Mouse (Mus musculus): ENCODE measurements at regions not wholly inside any gene's neighbourhood (a gene's known extent, or its start where the extent isn't known, plus 50 kb on each side); places are given as distances from the start of the nearest gene placed in this dataset.

DNA sequence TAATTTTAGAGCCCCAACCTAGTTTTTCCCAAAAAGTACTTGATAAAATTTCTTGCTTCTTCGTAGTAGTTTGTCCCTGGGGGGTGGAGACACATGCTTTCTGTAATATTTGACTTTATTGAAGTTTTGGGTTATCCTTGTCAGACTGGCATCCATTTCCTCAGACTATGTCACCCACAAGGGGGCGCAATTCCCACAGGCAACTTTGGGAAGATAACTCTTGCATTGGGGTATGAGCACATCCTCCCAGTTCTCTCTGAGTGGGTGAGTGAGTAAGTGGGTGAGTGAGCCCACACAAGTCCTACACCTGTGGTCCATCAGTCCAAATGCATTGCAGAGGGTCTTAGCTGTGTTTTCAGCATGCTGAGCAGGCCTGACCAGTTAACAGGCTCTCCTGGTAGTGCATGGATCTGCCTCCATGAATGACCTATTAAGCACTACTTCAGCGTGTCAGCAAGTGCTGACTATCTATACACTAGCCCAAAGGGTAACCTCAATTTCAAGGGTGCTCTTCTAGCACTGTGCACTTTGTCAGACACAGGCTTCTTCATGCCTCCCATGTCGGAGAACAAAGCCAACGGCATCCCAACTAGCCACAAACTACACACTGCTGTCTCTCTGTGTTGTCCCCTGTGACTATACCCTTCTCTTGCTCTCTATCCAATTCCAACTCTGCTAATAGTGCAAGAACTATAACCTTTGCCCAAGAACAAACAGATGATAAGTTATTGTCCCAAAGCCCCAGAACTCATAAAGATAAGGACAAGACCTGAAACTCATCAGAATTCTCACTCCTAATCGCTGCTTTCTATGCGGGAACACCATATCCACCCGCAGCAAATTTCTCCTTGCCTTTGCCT, 275.6 kb upstream of the Tsc22d2 start:
- no peak overlapping the region for H3K4me2 ChIP-seq
- WGBS (ENCODE audit: insufficient replicate concordance): 69% methylated on average over 8 of the region's 8 CpGs
- ATAC-seq (replicated peaks; ENCODE audit: insufficient number of reproducible peaks, low FRiP score, low TSS enrichment): no peak
- H3K9me3 ChIP-seq (replicated peaks; ENCODE audit: control insufficient read depth, low read length): no peaks in the 10 kb centered on the region
- no peak overlapping the region for H3K9ac ChIP-seq (ENCODE audit: low read depth, low read length)
- H3K4me3 ChIP-seq (ENCODE audit: low read depth, low read length): no peak overlapping the region
- H3K27me3 ChIP-seq (ENCODE audit: control insufficient read depth, insufficient read depth, low read length): no peaks in the 10 kb centered on the region
- no peak overlapping the region for H3K27ac ChIP-seq (ENCODE audit: low read depth, low read length)
- H3K4me1 ChIP-seq (ENCODE audit: control insufficient read depth, insufficient read depth, low read length): no peaks in the 10 kb centered on the region
- H3K36me3 ChIP-seq (ENCODE audit: control insufficient read depth, insufficient read depth, low read length): no peaks in the 10 kb centered on the region

DNA sequence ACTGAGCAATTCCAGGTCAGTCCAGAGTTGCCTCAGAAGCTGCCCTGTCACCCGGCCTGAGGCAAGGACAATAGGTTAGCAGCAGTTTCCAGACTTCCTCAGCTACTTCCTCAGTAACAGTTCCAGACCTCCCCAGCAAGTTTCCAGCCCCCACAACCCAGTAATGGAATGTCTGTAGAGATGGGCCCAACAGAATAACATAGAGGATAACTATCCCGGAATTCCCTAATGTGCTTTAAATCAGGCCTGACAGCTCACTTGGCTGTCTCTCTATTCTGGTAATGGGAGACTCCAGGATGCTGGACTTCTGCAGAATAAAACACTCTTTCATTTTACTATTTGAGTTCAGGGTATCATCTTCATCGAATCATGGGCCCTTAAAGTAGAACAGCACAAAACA, 268.4 kb upstream of the Tsc22d2 start:
- Histone ChIP-seq H3K4me3 (ENCODE audit: low read depth, low read length) (no peak overlapping the region), H3K9ac (ENCODE audit: low read depth, low read length) (no peak overlapping the region), H3K4me2 (no peak overlapping the region), H3K27me3 (ENCODE audit: control insufficient read depth, insufficient read depth, low read length) (no peaks in the 10 kb centered on the region), H3K9me3 (replicated peaks; ENCODE audit: control insufficient read depth, low read length) (no peaks in the 10 kb centered on the region), H3K4me1 (ENCODE audit: control insufficient read depth, insufficient read depth, low read length) (no peaks in the 10 kb centered on the region), H3K27ac (ENCODE audit: low read depth, low read length) (no peak overlapping the region), H3K36me3 (ENCODE audit: control insufficient read depth, insufficient read depth, low read length) (no peaks in the 10 kb centered on the region)
- WGBS (ENCODE audit: insufficient replicate concordance): 48% methylated on average over 3 of the region's 3 CpGs
- no peak for ATAC-seq (replicated peaks; ENCODE audit: insufficient number of reproducible peaks, low FRiP score, low TSS enrichment)

DNA sequence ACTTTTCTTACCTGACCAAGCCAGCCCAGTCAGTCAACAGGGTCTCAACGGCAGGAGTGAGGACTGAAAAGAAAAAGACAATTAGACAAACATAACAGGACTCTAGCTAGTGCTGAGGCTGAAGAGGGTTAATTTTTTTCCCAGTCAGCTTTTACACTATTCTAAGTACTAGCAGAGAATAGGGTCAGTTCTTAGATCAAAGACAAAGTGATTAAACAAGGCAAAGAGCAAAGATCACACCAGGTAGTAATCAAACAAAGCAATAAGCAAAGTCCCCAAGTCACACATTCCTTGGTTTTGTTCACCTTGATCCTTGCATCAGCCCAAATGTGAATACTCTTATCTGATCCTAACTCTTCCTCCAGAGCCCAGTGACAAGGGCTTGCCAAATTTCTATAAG, 267.8 kb upstream of the Tsc22d2 start:
- 39% methylated on average over 1 of the region's 1 CpGs for WGBS (ENCODE audit: insufficient replicate concordance)
- Histone ChIP-seq H3K36me3 (ENCODE audit: control insufficient read depth, insufficient read depth, low read length) (no peaks in the 10 kb centered on the region), H3K27ac (ENCODE audit: low read depth, low read length) (no peak overlapping the region), H3K9me3 (replicated peaks; ENCODE audit: control insufficient read depth, low read length) (no peaks in the 10 kb centered on the region), H3K4me1 (ENCODE audit: control insufficient read depth, insufficient read depth, low read length) (no peaks in the 10 kb centered on the region), H3K9ac (ENCODE audit: low read depth, low read length) (no peak overlapping the region), H3K4me2 (no peak overlapping the region), H3K27me3 (ENCODE audit: control insufficient read depth, insufficient read depth, low read length) (no peaks in the 10 kb centered on the region), H3K4me3 (ENCODE audit: low read depth, low read length) (no peak overlapping the region)
- ATAC-seq (replicated peaks; ENCODE audit: insufficient number of reproducible peaks, low FRiP score, low TSS enrichment): no peak

DNA sequence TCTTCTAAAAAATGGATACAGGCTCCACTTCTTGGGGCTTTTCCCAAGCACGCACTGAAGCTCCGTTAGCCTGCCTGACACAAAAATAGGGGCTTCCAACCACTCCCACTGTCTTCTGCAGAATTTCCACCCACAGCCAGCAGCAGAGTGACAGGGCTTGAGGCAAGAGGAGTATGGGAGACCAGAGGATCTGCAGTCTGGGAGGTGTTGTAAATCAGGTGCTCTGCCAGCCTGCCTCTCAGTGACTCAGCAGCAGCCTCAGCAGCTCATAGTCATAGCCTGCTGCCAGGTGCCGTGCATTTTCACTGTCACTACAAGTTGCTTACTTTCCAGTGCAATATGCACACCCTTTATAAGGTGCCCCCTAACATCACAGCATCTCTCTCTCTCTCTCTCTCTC, 261.4 kb upstream of the Tsc22d2 start:
- Histone ChIP-seq H3K27me3 (ENCODE audit: control insufficient read depth, insufficient read depth, low read length) (no peaks in the 10 kb centered on the region), H3K4me3 (ENCODE audit: low read depth, low read length) (no peak overlapping the region), H3K27ac (ENCODE audit: low read depth, low read length) (no peak overlapping the region), H3K36me3 (ENCODE audit: control insufficient read depth, insufficient read depth, low read length) (no peaks in the 10 kb centered on the region), H3K4me2 (no peak overlapping the region), H3K9me3 (replicated peaks; ENCODE audit: control insufficient read depth, low read length) (no peaks in the 10 kb centered on the region; the same call in 1 of the 2 replicates), H3K9ac (ENCODE audit: low read depth, low read length) (no peak overlapping the region), H3K4me1 (ENCODE audit: control insufficient read depth, insufficient read depth, low read length) (no peaks in the 10 kb centered on the region)
- 74% methylated on average over 3 of the region's 3 CpGs for WGBS (ENCODE audit: insufficient replicate concordance)
- no peak for ATAC-seq (replicated peaks; ENCODE audit: insufficient number of reproducible peaks, low FRiP score, low TSS enrichment)

DNA sequence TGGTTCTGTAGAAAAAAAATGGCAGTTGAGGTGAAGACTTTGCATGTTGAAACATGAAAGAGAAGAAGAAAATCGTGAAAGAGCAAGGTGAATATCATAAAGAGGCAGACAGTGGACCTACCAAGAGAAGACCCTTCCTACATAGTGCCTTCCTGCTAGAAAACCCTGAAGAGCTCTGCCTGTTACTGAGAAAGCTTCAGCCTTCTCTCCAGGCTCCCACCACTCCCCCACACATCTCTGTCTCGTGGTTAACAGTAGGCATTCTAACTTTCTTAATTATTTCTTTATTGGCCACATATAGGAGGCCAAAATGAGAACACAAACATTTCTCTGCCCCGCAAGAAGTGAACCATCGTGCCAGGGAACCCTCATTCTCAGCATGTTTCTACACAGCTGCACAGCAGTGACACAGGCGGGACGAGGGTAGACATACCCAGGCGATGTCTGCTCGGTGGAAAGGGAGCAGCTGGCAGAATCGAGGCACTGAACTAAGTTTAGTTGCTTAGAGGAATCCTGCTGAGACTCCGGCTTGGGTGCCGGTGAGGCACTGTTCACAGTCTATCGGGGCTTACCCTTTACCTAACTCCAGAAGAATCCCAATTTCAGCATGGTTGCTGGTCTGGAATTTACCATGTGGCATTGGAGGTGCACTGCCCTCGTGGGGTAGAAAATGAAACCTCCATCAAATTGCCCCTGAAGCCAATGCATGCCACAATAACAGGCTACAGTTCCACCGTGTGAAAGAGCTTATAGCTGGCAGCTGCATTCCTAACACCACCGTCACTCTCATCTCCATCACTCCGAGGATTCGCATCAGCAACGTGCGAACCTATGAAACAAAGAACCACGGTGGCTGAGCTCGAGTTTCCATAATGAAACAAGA, 260.4 kb upstream of the Tsc22d2 start:
- no peak overlapping the region for H3K9ac ChIP-seq (ENCODE audit: low read depth, low read length)
- 75% methylated on average over 21 of the region's 21 CpGs for WGBS (ENCODE audit: insufficient replicate concordance)
- no peak overlapping the region for H3K4me3 ChIP-seq (ENCODE audit: low read depth, low read length)
- no peaks in the 10 kb centered on the region for H3K36me3 ChIP-seq (ENCODE audit: control insufficient read depth, insufficient read depth, low read length)
- no peaks in the 10 kb centered on the region for H3K4me1 ChIP-seq (ENCODE audit: control insufficient read depth, insufficient read depth, low read length)
- no peaks in the 10 kb centered on the region for H3K27me3 ChIP-seq (ENCODE audit: control insufficient read depth, insufficient read depth, low read length)
- H3K9me3 ChIP-seq (replicated peaks; ENCODE audit: control insufficient read depth, low read length): no peaks in the 10 kb centered on the region; the same call in 1 of the 2 replicates
- no peak overlapping the region for H3K27ac ChIP-seq (ENCODE audit: low read depth, low read length)
- H3K4me2 ChIP-seq: no peak overlapping the region
- no peak for ATAC-seq (replicated peaks; ENCODE audit: insufficient number of reproducible peaks, low FRiP score, low TSS enrichment)

- no peak overlapping the region for H3K9ac ChIP-seq (ENCODE audit: low read depth, low read length)
- no peak for ATAC-seq (replicated peaks; ENCODE audit: insufficient number of reproducible peaks, low FRiP score, low TSS enrichment)
- H3K4me1 ChIP-seq (ENCODE audit: control insufficient read depth, insufficient read depth, low read length): peaks cover 3% of the 10 kb centered on the region; the same call in 1 of the 2 replicates
- no peaks in the 10 kb centered on the region for H3K27me3 ChIP-seq (ENCODE audit: control insufficient read depth, insufficient read depth, low read length)
- H3K9me3 ChIP-seq (replicated peaks; ENCODE audit: control insufficient read depth, low read length): no peaks in the 10 kb centered on the region; the same call in 1 of the 2 replicates
- no peak overlapping the region for H3K4me2 ChIP-seq
- WGBS (ENCODE audit: insufficient replicate concordance): 63% methylated on average over 3 of the region's 3 CpGs
- no peaks in the 10 kb centered on the region for H3K36me3 ChIP-seq (ENCODE audit: control insufficient read depth, insufficient read depth, low read length)
- no peak overlapping the region for H3K4me3 ChIP-seq (ENCODE audit: low read depth, low read length)
- H3K27ac ChIP-seq (ENCODE audit: low read depth, low read length): no peak overlapping the region
Measured at GRCm38 (mm10) chr3:58159384-58159783, 255.1 kb upstream of the Tsc22d2 start.

- Histone ChIP-seq H3K27ac (ENCODE audit: low read depth, low read length) (peak overlapping the region; percentile 17; the same call in 1 of the 2 replicates), H3K4me1 (ENCODE audit: control insufficient read depth, insufficient read depth, low read length) (peaks cover 18% of the 10 kb centered on the region), H3K4me3 (ENCODE audit: low read depth, low read length) (no peak overlapping the region), H3K27me3 (ENCODE audit: control insufficient read depth, insufficient read depth, low read length) (no peaks in the 10 kb centered on the region), H3K4me2 (peak overlapping the region; percentile 30), H3K9me3 (replicated peaks; ENCODE audit: control insufficient read depth, low read length) (no peaks in the 10 kb centered on the region), H3K36me3 (ENCODE audit: control insufficient read depth, insufficient read depth, low read length) (no peaks in the 10 kb centered on the region), H3K9ac (ENCODE audit: low read depth, low read length) (no peak overlapping the region; the same call in 1 of the 2 replicates)
- WGBS (ENCODE audit: insufficient replicate concordance): 24% methylated on average over 10 of the region's 10 CpGs
- peak; percentile 31; the same call in 1 of the 2 replicates for ATAC-seq (replicated peaks; ENCODE audit: insufficient number of reproducible peaks, low FRiP score, low TSS enrichment)
Measured at GRCm38 (mm10) chr3:58162238-58162637, 252.3 kb upstream of the Tsc22d2 start.

- no peak overlapping the region for H3K4me3 ChIP-seq (ENCODE audit: low read depth, low read length)
- H3K27ac ChIP-seq (ENCODE audit: low read depth, low read length): no peak overlapping the region
- no peak for ATAC-seq (replicated peaks; ENCODE audit: insufficient number of reproducible peaks, low FRiP score, low TSS enrichment)
- H3K4me2 ChIP-seq: no peak overlapping the region
- H3K9me3 ChIP-seq (replicated peaks; ENCODE audit: control insufficient read depth, low read length): no peaks in the 10 kb centered on the region
- H3K4me1 ChIP-seq (ENCODE audit: control insufficient read depth, insufficient read depth, low read length): peaks cover 18% of the 10 kb centered on the region
- 5% methylated on average over 10 of the region's 10 CpGs for WGBS (ENCODE audit: insufficient replicate concordance)
- H3K36me3 ChIP-seq (ENCODE audit: control insufficient read depth, insufficient read depth, low read length): no peaks in the 10 kb centered on the region
- no peaks in the 10 kb centered on the region for H3K27me3 ChIP-seq (ENCODE audit: control insufficient read depth, insufficient read depth, low read length)
- H3K9ac ChIP-seq (ENCODE audit: low read depth, low read length): no peak overlapping the region
Measured at GRCm38 (mm10) chr3:58163806-58164205, 250.7 kb upstream of the Tsc22d2 start.
